Mouse (Mus musculus): ENCODE measurements around the gene S100a16.

S100a16 gene

DNA sequence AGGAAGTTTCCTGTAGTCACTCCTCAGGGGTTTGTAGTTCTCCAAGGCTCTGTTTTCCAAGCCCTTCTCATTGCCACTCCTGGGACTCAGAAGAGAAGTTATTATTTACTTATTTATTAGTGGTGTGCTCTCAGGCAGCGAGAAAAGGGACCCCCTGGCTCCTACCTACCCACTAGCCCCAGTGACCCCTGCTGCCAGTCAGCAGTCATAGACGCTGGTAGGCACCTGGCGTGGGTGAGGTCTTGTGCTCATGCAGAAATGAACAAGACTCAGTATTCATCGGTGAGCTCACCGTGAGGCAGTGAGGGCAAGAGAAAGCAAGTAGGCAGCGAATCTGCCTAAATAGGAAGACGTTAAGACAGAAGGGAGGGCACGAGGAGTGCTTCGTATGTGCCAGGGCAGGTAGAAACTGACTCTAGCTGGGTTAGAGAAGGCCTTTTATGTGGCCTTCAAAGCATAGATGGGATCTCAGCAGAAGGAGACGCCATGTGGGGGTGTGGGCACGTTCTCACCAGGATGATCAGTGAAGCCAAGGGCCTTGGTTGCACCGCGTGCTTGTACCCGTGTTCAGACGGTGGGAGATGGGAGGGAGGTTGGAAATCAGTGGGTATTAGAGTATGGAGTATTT is 49.1 kb downstream of the S100a16 start:
- DNase-seq (ENCODE audit: low spot score): peak; percentile 48

DNA sequence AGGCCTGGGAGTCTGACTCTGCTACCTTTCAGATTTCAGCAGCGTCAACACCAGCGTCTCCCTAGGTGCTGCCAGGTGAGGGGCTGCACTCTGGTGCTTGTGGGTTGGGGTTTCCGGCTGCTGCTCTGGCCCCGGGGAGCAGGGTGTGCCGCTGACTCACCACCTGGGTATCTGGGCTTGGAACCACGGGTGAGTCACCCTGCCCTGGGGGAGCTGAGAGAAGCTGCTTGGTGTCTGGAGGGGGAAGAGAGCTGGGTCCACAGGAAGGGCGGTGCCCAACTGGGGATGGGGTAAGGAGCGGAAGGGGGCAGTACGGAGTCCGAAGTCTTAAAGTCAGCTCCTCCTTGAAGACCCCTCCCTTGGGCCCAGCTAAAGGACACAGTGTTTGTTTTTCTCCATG is 49.9 kb downstream of the S100a16 start:
- peak; percentile 92 for DNase-seq (ENCODE audit: low spot score)

DNA sequence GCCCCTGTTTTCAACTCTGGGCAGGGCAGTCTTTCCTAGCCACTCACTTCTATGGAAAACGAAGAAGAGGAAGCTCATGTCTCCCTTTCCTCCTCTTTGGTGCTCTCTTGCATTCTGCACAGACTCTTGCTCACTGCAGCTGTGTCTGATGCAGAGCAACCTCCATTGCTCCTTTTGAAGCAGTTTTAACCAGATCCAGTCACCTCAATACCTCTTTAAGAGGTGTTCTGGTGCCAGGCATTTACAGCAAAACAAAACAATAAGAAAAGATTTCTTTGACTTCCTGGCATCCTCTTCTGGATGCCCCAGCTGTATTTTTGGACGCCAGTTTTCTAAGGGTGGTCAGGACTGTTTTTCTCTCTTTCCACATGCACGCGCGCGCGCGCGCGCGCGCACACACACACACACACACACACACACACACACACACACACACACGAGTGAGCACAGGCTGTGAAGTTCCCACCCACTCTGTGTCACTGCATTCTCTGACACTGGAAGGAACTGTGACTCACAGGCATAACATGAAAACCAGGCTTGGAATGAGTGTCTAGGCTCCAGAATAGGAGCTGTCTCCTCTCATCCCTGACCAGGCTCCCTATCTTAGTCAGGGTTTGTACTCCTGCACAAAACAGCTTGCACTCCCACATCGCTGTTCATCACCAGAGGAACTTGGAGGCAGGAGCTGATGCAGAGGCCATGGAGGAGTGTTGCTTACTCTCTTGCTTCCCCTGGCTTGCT is 50.5 kb downstream of the S100a16 start:
- peak; percentile 31 for DNase-seq (ENCODE audit: low spot score)

DNA sequence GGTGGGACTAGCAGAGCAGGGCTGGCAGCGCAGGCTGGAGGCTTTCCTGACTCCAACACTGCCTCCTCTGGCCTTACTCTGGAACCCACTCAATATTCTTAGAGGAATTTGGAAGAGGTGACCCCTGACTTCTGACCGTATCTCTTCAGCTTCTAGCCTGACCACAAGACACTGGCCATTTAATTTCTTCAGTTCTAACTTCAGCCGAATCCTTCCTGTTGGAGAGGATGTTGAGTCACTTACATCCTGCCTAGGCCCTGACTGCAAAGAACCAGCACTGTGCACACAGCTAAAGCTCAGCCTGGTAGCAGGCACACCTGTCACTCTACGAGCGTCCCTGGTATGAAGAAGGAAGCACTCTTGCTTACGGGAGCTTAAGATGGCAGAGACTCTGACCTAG is 52.3 kb downstream of the S100a16 start:
- peak; percentile 50 for DNase-seq (ENCODE audit: low spot score)

DNA sequence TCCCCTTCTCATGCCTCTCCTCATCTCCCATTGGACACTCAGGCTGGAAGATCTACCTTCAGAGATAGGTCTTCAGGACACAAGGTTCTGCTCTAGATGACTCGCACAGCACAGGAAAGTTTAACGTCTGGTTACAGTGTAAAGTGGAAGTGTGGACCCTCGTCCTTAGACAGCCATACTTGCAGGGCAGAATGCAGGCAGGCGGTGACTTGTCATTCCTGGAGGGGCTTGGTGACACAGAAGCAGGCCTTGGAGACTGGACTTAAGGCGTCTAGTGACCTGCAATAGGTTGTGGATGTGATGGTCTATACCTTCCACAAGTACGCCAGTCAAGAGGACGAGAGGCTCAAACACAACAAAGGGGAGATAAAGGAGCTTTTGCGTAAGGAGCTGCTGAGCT is 52.9 kb downstream of the S100a16 start, which contains the start of gene S100a2:
Gene S100a2 (plus strand): TSS at position 301 of the 400 bp plus-strand sequence.
- DNase-seq (ENCODE audit: low spot score): no peak
